ENCODE assay signal across 8 mouse cellular contexts in genomic region chr7:105554212-105554942, GRCm38 (mm10). TPM values are rescaled to one million over a fixed set of nuclear protein-coding genes. Genes with fewer than 3 reads are reported as not detected.
A peak's percentile ranks its signal among the peaks of the same experiment; 100 is the strongest.
DNase-seq lines count a peak whose midpoint lies in the region; ATAC-seq and TF ChIP-seq lines count a peak whose summit lies in the region.

TSS of gene Smpd1 (plus strand) at chr7:105554360.

- H3K36me3 ChIP-seq in CH12.LX (replicated peaks in 1 of 2; ENCODE audit: control insufficient read depth in 1 of 2, insufficient read depth in 1 of 2, low read length in 1 of 2): peaks cover 11 to 32% of the 10 kb centered on the region in 2 experiments
- H3K36me3 ChIP-seq in forebrain, embryonic 12.5 days (replicated peaks): peaks cover 24% of the 10 kb centered on the region
- H3K36me3 ChIP-seq in heart, postnatal 0 days (replicated peaks; ENCODE audit: control insufficient read depth, insufficient read depth, low read length): peaks cover 27% of the 10 kb centered on the region
- H3K36me3 ChIP-seq in liver, postnatal 0 days (replicated peaks; ENCODE audit: insufficient read depth, low read length): peaks cover 11% of the 10 kb centered on the region
- H3K36me3 ChIP-seq in neural tube, embryonic 14.5 days (ENCODE audit: control insufficient read depth, insufficient read depth, low read length): peaks cover 18% of the 10 kb centered on the region

- peak; percentile 75 for TF ChIP-seq POLR2A in CH12.LX (IDR thresholded peaks at IDR 0.05; ENCODE audit: low read depth, low read length)

- H3K79me2 ChIP-seq in CH12.LX (replicated peaks; ENCODE audit: control insufficient read depth, extremely low read depth, insufficient read depth, poor library complexity, severe bottlenecking): no peaks in the 10 kb centered on the region

- in situ Hi-C loops in CH12.LX (cut with MboI; ENCODE audit: low pct_ligation_motif_present, low pct_unique_long_range_greater_than_20kb, low sequenced_read_pairs): no loop called here

- TF ChIP-seq EP300 in CH12.LX (IDR thresholded peaks at IDR 0.05; ENCODE audit: low read length): no peak
- TF ChIP-seq EP300 in heart, postnatal 0 days (IDR thresholded peaks at IDR 0.05; ENCODE audit: low read depth): 0 out of 2 replicates have a peak, but pooled peaks have one; percentile 22
- TF ChIP-seq EP300 in liver, postnatal 0 days (IDR thresholded peaks at IDR 0.05; ENCODE audit: low read depth): no peak

- H3K4me1 ChIP-seq in CH12.LX (ENCODE audit: control insufficient read depth in 1 of 2, insufficient read depth in 2 of 2): peaks cover 9 to 21% of the 10 kb centered on the region in 2 experiments
- H3K4me1 ChIP-seq in forebrain, embryonic 12.5 days: peaks cover 20% of the 10 kb centered on the region
- H3K4me1 ChIP-seq in heart, postnatal 0 days (ENCODE audit: control insufficient read depth, insufficient read depth): peaks cover 22% of the 10 kb centered on the region
- peaks cover 15% of the 10 kb centered on the region; the same call in 1 of the 2 replicates for H3K4me1 ChIP-seq in liver, postnatal 0 days (ENCODE audit: insufficient read depth)
- peaks cover 13% of the 10 kb centered on the region; the same call in 1 of the 2 replicates for H3K4me1 ChIP-seq in neural tube, embryonic 14.5 days (ENCODE audit: control insufficient read depth, insufficient read depth, low read length)

- no peaks in the 10 kb centered on the region for H3K27me3 ChIP-seq in CH12.LX (replicated peaks)
- H3K27me3 ChIP-seq in forebrain, embryonic 12.5 days: no peaks in the 10 kb centered on the region
- H3K27me3 ChIP-seq in heart, postnatal 0 days (ENCODE audit: control insufficient read depth, insufficient read depth, low read length): no peaks in the 10 kb centered on the region
- H3K27me3 ChIP-seq in liver, postnatal 0 days (ENCODE audit: insufficient read depth, low read length): no peaks in the 10 kb centered on the region
- H3K27me3 ChIP-seq in neural tube, embryonic 14.5 days (ENCODE audit: control insufficient read depth, insufficient read depth, low read length): no peaks in the 10 kb centered on the region

- H3K9ac ChIP-seq in CH12.LX (ENCODE audit: insufficient read depth, low read depth): peak within 1 kb of the TSS; percentile 85
- H3K9ac ChIP-seq in forebrain, embryonic 12.5 days: peak within 1 kb of the TSS; percentile 69
- peak within 1 kb of the TSS; percentile 61 for H3K9ac ChIP-seq in heart, postnatal 0 days (replicated peaks; ENCODE audit: low read depth, low read length)
- H3K9ac ChIP-seq in liver, postnatal 0 days (replicated peaks): peak within 1 kb of the TSS; percentile 89
- peak within 1 kb of the TSS; percentile 70 for H3K9ac ChIP-seq in neural tube, embryonic 14.5 days (replicated peaks; ENCODE audit: low read depth, low read length)

- no peak for TF ChIP-seq CTCF in CH12.LX (conservative IDR thresholded peaks at IDR 0.05 in 1 of 2, IDR thresholded peaks at IDR 0.05 in 1 of 2; ENCODE audit: low read depth in 2 of 2, low read length in 2 of 2)
- 0 out of 2 replicates have a peak, but pooled peaks have one; percentile 1 for TF ChIP-seq CTCF in heart, postnatal 0 days (IDR thresholded peaks at IDR 0.05; ENCODE audit: low read depth)
- TF ChIP-seq CTCF in liver, postnatal 0 days (IDR thresholded peaks at IDR 0.05; ENCODE audit: low read depth): no peak

- peak within 1 kb of the TSS; percentile 76 to 80 (median 80) for H3K4me3 ChIP-seq in CH12.LX (replicated peaks in 1 of 3; ENCODE audit: low read depth in 2 of 3, low read length in 2 of 3, poor library complexity in 1 of 3)
- peak within 1 kb of the TSS; percentile 71 for H3K4me3 ChIP-seq in forebrain, embryonic 12.5 days (replicated peaks)
- H3K4me3 ChIP-seq in heart, postnatal 0 days (ENCODE audit: low read depth, low read length): peak within 1 kb of the TSS; percentile 62
- H3K4me3 ChIP-seq in liver, postnatal 0 days (ENCODE audit: low read depth, low read length): peak within 1 kb of the TSS; percentile 80
- peak within 1 kb of the TSS; percentile 64 for H3K4me3 ChIP-seq in neural tube, embryonic 14.5 days (ENCODE audit: low read depth, low read length)

- H3K9me3 ChIP-seq in CH12.LX (replicated peaks; ENCODE audit: low read length): no peaks in the 10 kb centered on the region
- no peaks in the 10 kb centered on the region for H3K9me3 ChIP-seq in forebrain, embryonic 12.5 days
- no peaks in the 10 kb centered on the region for H3K9me3 ChIP-seq in heart, postnatal 0 days (replicated peaks; ENCODE audit: control insufficient read depth, low read length)
- H3K9me3 ChIP-seq in liver, postnatal 0 days (ENCODE audit: low read length): no peaks in the 10 kb centered on the region
- H3K9me3 ChIP-seq in neural tube, embryonic 14.5 days (ENCODE audit: control insufficient read depth, low read length): no peaks in the 10 kb centered on the region

- dilution Hi-C loops in CH12.LX (cut with MboI; ENCODE audit: extremely low pct_ligation_motif_present, extremely low pct_unique_long_range_greater_than_20kb, low sequenced_read_pairs): no loop called here

- DNase-seq in CH12.LX (ENCODE audit: extremely low read depth): peak; percentile 93
- peak; percentile 89 for DNase-seq in c-Kit-positive CD71-positive TER-119-negative erythroid progenitor cells, embryonic 14.5 days (ENCODE audit: low read depth)
- DNase-seq in heart, postnatal 0 days (ENCODE audit: low spot score): peak; percentile 98
- DNase-seq in large intestine, adult 2 months (ENCODE audit: low read depth, low spot score): peak; percentile 79
- DNase-seq in liver, postnatal 0 days: peak; percentile 91
- DNase-seq in testis, postnatal 10 days (ENCODE audit: low spot score): peak; percentile 87

- WGBS in forebrain, embryonic 12.5 days: 7% methylated on average over 26 of the region's 26 CpGs
- 2% methylated on average over 26 of the region's 26 CpGs for WGBS in heart, postnatal 0 days
- 1% methylated on average over 26 of the region's 26 CpGs for WGBS in large intestine, adult 2 months
- WGBS in liver, postnatal 0 days (ENCODE audit: insufficient replicate concordance): 3% methylated on average over 26 of the region's 26 CpGs
- WGBS in neural tube, embryonic 14.5 days: 6% methylated on average over 26 of the region's 26 CpGs

- H3K27ac ChIP-seq in CH12.LX (ENCODE audit: insufficient read depth, low read depth): no peak within 1 kb of the TSS
- H3K27ac ChIP-seq in forebrain, embryonic 12.5 days: peak within 1 kb of the TSS; percentile 70
- peak within 1 kb of the TSS; percentile 84 for H3K27ac ChIP-seq in heart, postnatal 0 days (ENCODE audit: low read depth)
- H3K27ac ChIP-seq in liver, postnatal 0 days (ENCODE audit: low read depth): peak within 1 kb of the TSS; percentile 81
- H3K27ac ChIP-seq in neural tube, embryonic 14.5 days (ENCODE audit: low read depth, low read length): peak within 1 kb of the TSS; percentile 74

- peak; percentile 94 for ATAC-seq in forebrain, embryonic 12.5 days (ENCODE audit: low FRiP score)
- peak; percentile 95 for ATAC-seq in heart, postnatal 0 days (ENCODE audit: insufficient read depth, low read depth)
- ATAC-seq in liver, postnatal 0 days: peak; percentile 98
- ATAC-seq in neural tube, embryonic 14.5 days (ENCODE audit: low read depth): peak; percentile 92

- peak within 1 kb of the TSS; percentile 72 for H3K4me2 ChIP-seq in CH12.LX (ENCODE audit: insufficient read depth, low read depth, poor library complexity, severe bottlenecking)
- H3K4me2 ChIP-seq in forebrain, embryonic 12.5 days: peak within 1 kb of the TSS; percentile 75
- peak within 1 kb of the TSS; percentile 73 for H3K4me2 ChIP-seq in heart, postnatal 0 days (ENCODE audit: low read depth, low read length)
- peak within 1 kb of the TSS; percentile 94 for H3K4me2 ChIP-seq in liver, postnatal 0 days (ENCODE audit: low read depth, low read length)
- H3K4me2 ChIP-seq in neural tube, embryonic 14.5 days (ENCODE audit: low read depth, low read length): peak within 1 kb of the TSS; percentile 89

- TF ChIP-seq RAD21 in CH12.LX (IDR thresholded peaks at IDR 0.05; ENCODE audit: low read depth, low read length): no peak

TF ChIP-seq in CH12.LX, 34 proteins besides CTCF, POLR2A, EP300 and RAD21 (continues in another document):
- TF ChIP-seq MAFK (IDR thresholded peaks at IDR 0.05; ENCODE audit: insufficient replicate concordance, low read length): no peak
- TF ChIP-seq USF2 (conservative IDR thresholded peaks at IDR 0.05; ENCODE audit: low read depth, low read length): no peak
- TF ChIP-seq RCOR1 (conservative IDR thresholded peaks at IDR 0.05; ENCODE audit: low read depth, low read length): no peak
- no peak for TF ChIP-seq ZNF384 (IDR thresholded peaks at IDR 0.05; ENCODE audit: low read depth, low read length)
- TF ChIP-seq CHD1 (IDR thresholded peaks at IDR 0.05; ENCODE audit: low read depth, low read length): no peak
- TF ChIP-seq BHLHE40 (IDR thresholded peaks at IDR 0.05; ENCODE audit: low read depth, low read length): no peak
- TF ChIP-seq ELF1 (IDR thresholded peaks at IDR 0.05; ENCODE audit: low read depth, low read length): peak; percentile 79
- TF ChIP-seq NELFE (IDR thresholded peaks at IDR 0.05; ENCODE audit: low read depth, low read length): peak; percentile 71
- TF ChIP-seq JUN (IDR thresholded peaks at IDR 0.05; ENCODE audit: insufficient read depth, low read depth, low read length): no peak
- no peak for TF ChIP-seq USF1 (IDR thresholded peaks at IDR 0.05; ENCODE audit: low read depth, low read length)
- no peak for TF ChIP-seq ZKSCAN1 (IDR thresholded peaks at IDR 0.05; ENCODE audit: borderline replicate concordance, low read depth, low read length)
- TF ChIP-seq MYC (IDR thresholded peaks at IDR 0.05; ENCODE audit: low read depth, low read length): no peak
- TF ChIP-seq MAZ (IDR thresholded peaks at IDR 0.05; ENCODE audit: low read depth, low read length): no peak; the same call in 1 of the 2 replicates
- no peak for TF ChIP-seq POLR2AphosphoS2 (IDR thresholded peaks at IDR 0.05; ENCODE audit: low read depth, low read length)
- TF ChIP-seq MAX (IDR thresholded peaks at IDR 0.05; ENCODE audit: low read length): peak; percentile 21; the same call in 1 of the 2 replicates
- no peak for TF ChIP-seq KAT2A (IDR thresholded peaks at IDR 0.05; ENCODE audit: insufficient replicate concordance, low read length)

RNA-seq across cellular contexts. Expression of gene Smpd1, which starts in this region (rescaled TPM):
- total RNA-seq in CH12.LX (2012; rRNA removed): 19.3 and 22.5 TPM in 2 replicates
- total RNA-seq in CH12.LX (2014; rRNA removed): 13.7 and 16.9 TPM in 2 replicates
- polyA plus RNA-seq in CH12.LX (2012; ENCODE audit: insufficient read length, low read depth): 13.7 and 17.9 TPM in 2 replicates
- polyA plus RNA-seq in forebrain, embryonic 12.5 days (2016; fragmentation: Nextera tagmentation; extraction: Ambion mirVana): 42.5 and 43.6 TPM in 2 replicates
- total RNA-seq in heart, postnatal 0 days (2014; rRNA removed; ENCODE audit: low replicate concordance): 159 and 173 TPM in 2 replicates
- polyA plus RNA-seq in heart, postnatal 0 days (2015; fragmentation: Nextera tagmentation; extraction: Ambion mirVana): 81.0 and 85.3 TPM in 2 replicates
- 16.0 and 17.8 TPM in 2 replicates for polyA plus RNA-seq in large intestine, adult 2 months (2012; rRNA removed)
- polyA plus RNA-seq in liver, postnatal 0 days (2015; fragmentation: Nextera tagmentation; extraction: Ambion mirVana): 21.6 and 24.0 TPM in 2 replicates
- 93.8 and 98.1 TPM in 2 replicates for polyA plus RNA-seq in neural tube, embryonic 14.5 days (2014; fragmentation: Nextera tagmentation; extraction: Ambion mirVana)
